Mouse (Mus musculus) midbrain, embryonic 11.5 days (tissue): Measurements from ENCODE around the gene Pik3cg. TPM values are rescaled to one million over a fixed set of nuclear protein-coding genes. Genes with fewer than 3 reads are reported as not detected.

Source experiments
- ATAC-seq: fragments of 200-750 bp; cut with Nextera tagmentation; 2 replicates; pipeline ENCODE4 v1.8.0; 2017; ENCODE audit warnings: moderate TSS enrichment, moderate library complexity; ENCODE audit not compliant: low FRiP score
- DNase-seq: peaks from one replicate; pipeline ENCODE4 v3.0.0; 2015; ENCODE audit warnings: low spot score; ENCODE audit errors: missing footprints
- H3K27ac ChIP-seq: fragments of 300-500 bp; sonication (generic); 2 replicates; pipeline ENCODE4 v1.5.1; 2014; ENCODE audit warnings: low read depth, low read length
- H3K27me3 ChIP-seq: fragments of 300-500 bp; sonication (generic); 2 replicates; pipeline ENCODE4 v1.6.1; 2014; ENCODE audit warnings: mild to moderate bottlenecking, low read length, moderate library complexity, mixed read lengths; ENCODE audit not compliant: control insufficient read depth, insufficient read depth
- H3K36me3 ChIP-seq: fragments of 300-500 bp; sonication (generic); 2 replicates; pipeline ENCODE4 v1.6.1; 2014; ENCODE audit warnings: mild to moderate bottlenecking, low read length, moderate library complexity, mixed read lengths; ENCODE audit not compliant: control insufficient read depth, insufficient read depth
- H3K4me1 ChIP-seq: fragments of 300-500 bp; sonication (generic); 2 replicates; pipeline ENCODE4 v1.6.1; 2014; ENCODE audit warnings: low read length; ENCODE audit not compliant: control insufficient read depth, insufficient read depth
- H3K4me2 ChIP-seq: fragments of 300-500 bp; sonication (generic); 2 replicates; pipeline ENCODE4 v1.6.1; 2014; ENCODE audit warnings: mild to moderate bottlenecking, moderate library complexity
- H3K4me3 ChIP-seq: fragments of 300-500 bp; sonication (generic); 2 replicates; pipeline ENCODE4 v1.5.1; 2014; ENCODE audit warnings: low read depth, low read length
- H3K9ac ChIP-seq: fragments of 300-500 bp; sonication (generic); 2 replicates; pipeline ENCODE4 v1.6.1; 2014; ENCODE audit warnings: low read length
- H3K9me3 ChIP-seq: fragments of 300-500 bp; sonication (generic); 2 replicates; pipeline ENCODE4 v1.6.1; 2016; ENCODE audit warnings: low read length; ENCODE audit not compliant: control insufficient read depth
- WGBS: fragments of 180-500 bp; shearing (Covaris S2); extraction: QIAGEN DNeasy Blood & Tissue Kit; methylation state at CpG from one replicate; pipeline ENCODE4 v1.1.7; 2014; 5-methylcytosine and 5-hydroxymethylcytosine counted together
- polyA plus RNA-seq: library from polyadenylated mRNA; unstranded; fragments of >200 nt; fragmentation: Nextera tagmentation; extraction: Ambion mirVana; gene quantifications from 2 replicates; pipeline ENCODE4 v1.2.1, GENCODE M21; 2014

Pik3cg gene
- polyA plus RNA-seq, 1 experiment from 2014 or later, result 1.3 TPM

- Histone ChIP-seq H3K27ac (no peak overlapping the region), H3K4me3 (no peak overlapping the region), H3K9me3 (no peaks in the 10 kb centered on the region), H3K4me2 (no peak overlapping the region), H3K36me3 (no peaks in the 10 kb centered on the region), H3K27me3 (no peaks in the 10 kb centered on the region), H3K9ac (no peak overlapping the region), H3K4me1 (no peaks in the 10 kb centered on the region; the same call in 1 of the 2 replicates)
- DNase-seq (no peak), ATAC-seq (no peak)
- WGBS, result 74% methylated on average over 2 of the region's 2 CpGs
Measured at GRCm38 (mm10) chr12:32208951-32209350, 492 bp upstream of the Pik3cg start.

- H3K9ac ChIP-seq, result no peak overlapping the region
- no peak for ATAC-seq
- 86% methylated on average over 3 of the region's 3 CpGs for WGBS
- H3K4me1 ChIP-seq, result no peaks in the 10 kb centered on the region; the same call in 1 of the 2 replicates
- H3K27me3 ChIP-seq, result no peaks in the 10 kb centered on the region
- no peaks in the 10 kb centered on the region for H3K36me3 ChIP-seq
- H3K4me3 ChIP-seq, result no peak overlapping the region
- no peaks in the 10 kb centered on the region for H3K9me3 ChIP-seq
- DNase-seq, result peak; percentile 62
- H3K27ac ChIP-seq, result no peak overlapping the region
- H3K4me2 ChIP-seq, result no peak overlapping the region
Measured at GRCm38 (mm10) chr12:32207141-32207540, 1.3 kb downstream of the Pik3cg start.

GRCm38 (mm10) chr12:32203695-32204094 is 4.8 kb downstream of the Pik3cg start:
- H3K9ac ChIP-seq, result no peak overlapping the region
- ATAC-seq, result no peak
- no peak overlapping the region for H3K4me2 ChIP-seq
- no peak overlapping the region for H3K4me3 ChIP-seq
- 64% methylated on average over 8 of the region's 8 CpGs for WGBS
- no peaks in the 10 kb centered on the region; the same call in 1 of the 2 replicates for H3K4me1 ChIP-seq
- H3K27me3 ChIP-seq, result no peaks in the 10 kb centered on the region
- H3K36me3 ChIP-seq, result no peaks in the 10 kb centered on the region
- no peak for DNase-seq
- no peaks in the 10 kb centered on the region for H3K9me3 ChIP-seq
- no peak overlapping the region for H3K27ac ChIP-seq

GRCm38 (mm10) chr12:32202583-32202982 is 5.9 kb downstream of the Pik3cg start:
- WGBS, result 88% methylated on average over 5 of the region's 5 CpGs
- Histone ChIP-seq H3K9me3 (no peaks in the 10 kb centered on the region), H3K4me1 (no peaks in the 10 kb centered on the region; the same call in 1 of the 2 replicates), H3K4me3 (no peak overlapping the region), H3K9ac (no peak overlapping the region), H3K36me3 (no peaks in the 10 kb centered on the region), H3K27ac (no peak overlapping the region), H3K4me2 (no peak overlapping the region), H3K27me3 (no peaks in the 10 kb centered on the region)
- ATAC-seq (no peak), DNase-seq (no peak)

- H3K27ac ChIP-seq, result no peak overlapping the region
- no peaks in the 10 kb centered on the region for H3K27me3 ChIP-seq
- no peak overlapping the region for H3K9ac ChIP-seq
- WGBS, result 94% methylated on average over 7 of the region's 7 CpGs
- no peak overlapping the region for H3K4me2 ChIP-seq
- DNase-seq, result no peak
- H3K36me3 ChIP-seq, result no peaks in the 10 kb centered on the region
- H3K4me1 ChIP-seq, result no peaks in the 10 kb centered on the region; the same call in 1 of the 2 replicates
- ATAC-seq, result no peak
- H3K4me3 ChIP-seq, result no peak overlapping the region
- no peaks in the 10 kb centered on the region for H3K9me3 ChIP-seq
Measured at GRCm38 (mm10) chr12:32201932-32202331, 6.5 kb downstream of the Pik3cg start.

- Histone ChIP-seq H3K9me3 (no peaks in the 10 kb centered on the region), H3K4me2 (no peak overlapping the region), H3K27ac (no peak overlapping the region), H3K4me1 (no peaks in the 10 kb centered on the region; the same call in 1 of the 2 replicates), H3K4me3 (no peak overlapping the region), H3K9ac (no peak overlapping the region), H3K27me3 (no peaks in the 10 kb centered on the region), H3K36me3 (no peaks in the 10 kb centered on the region)
- ATAC-seq, result no peak
- WGBS, result 91% methylated on average over 6 of the region's 6 CpGs
- no peak for DNase-seq
Measured at GRCm38 (mm10) chr12:32201070-32201585, 7.3 kb downstream of the Pik3cg start.

GRCm38 (mm10) chr12:32200387-32201069 is 7.9 kb downstream of the Pik3cg start:
- ATAC-seq, result no peak
- Histone ChIP-seq H3K4me3 (no peak overlapping the region), H3K9me3 (no peaks in the 10 kb centered on the region), H3K4me2 (no peak overlapping the region), H3K4me1 (no peaks in the 10 kb centered on the region; the same call in 1 of the 2 replicates), H3K27me3 (no peaks in the 10 kb centered on the region), H3K27ac (no peak overlapping the region), H3K9ac (no peak overlapping the region), H3K36me3 (no peaks in the 10 kb centered on the region)
- no peak for DNase-seq
- 88% methylated on average over 16 of the region's 16 CpGs for WGBS

GRCm38 (mm10) chr12:32199422-32199821 is 9.0 kb downstream of the Pik3cg start:
- Histone ChIP-seq H3K4me3 (no peak overlapping the region), H3K27ac (no peak overlapping the region), H3K4me2 (no peak overlapping the region), H3K9me3 (no peaks in the 10 kb centered on the region), H3K4me1 (no peaks in the 10 kb centered on the region; the same call in 1 of the 2 replicates), H3K27me3 (no peaks in the 10 kb centered on the region), H3K36me3 (no peaks in the 10 kb centered on the region), H3K9ac (no peak overlapping the region)
- WGBS, result 88% methylated on average over 4 of the region's 4 CpGs
- ATAC-seq (no peak), DNase-seq (no peak)

- ATAC-seq (no peak), DNase-seq (no peak)
- Histone ChIP-seq H3K36me3 (no peaks in the 10 kb centered on the region), H3K9me3 (no peaks in the 10 kb centered on the region), H3K9ac (no peak overlapping the region), H3K27me3 (no peaks in the 10 kb centered on the region), H3K27ac (no peak overlapping the region), H3K4me1 (no peaks in the 10 kb centered on the region), H3K4me3 (no peak overlapping the region), H3K4me2 (no peak overlapping the region)
- WGBS, result 87% methylated on average over 4 of the region's 4 CpGs
Measured at GRCm38 (mm10) chr12:32198025-32198424, 10.4 kb downstream of the Pik3cg start.
